Mouse (Mus musculus) midbrain, postnatal 0 days (tissue): ENCODE results near the gene Wdr66. TPM values are rescaled to one million over a fixed set of nuclear protein-coding genes. Genes with fewer than 3 reads are reported as not detected.
A peak's percentile ranks its signal among the peaks of the same experiment; 100 is the strongest.
"Not testable (repeated sequence)": the region's sequence is repeated elsewhere in the genome, so short reads cannot be mapped to it uniquely, and the experiment has no call there.

Source experiments
- ATAC-seq: fragments of 200-750 bp; cut with Nextera tagmentation; 2 replicates; pipeline ENCODE4 v1.8.0; 2017; ENCODE audit warnings: moderate number of reproducible peaks, mild to moderate bottlenecking, moderate TSS enrichment, moderate library complexity; ENCODE audit not compliant: low FRiP score
- DNase-seq: peaks from one replicate; pipeline ENCODE4 v3.0.0-alpha.2; 2015; ENCODE audit warnings: low spot score
- H3K27ac ChIP-seq: fragments of 300-500 bp; sonication (generic); 2 replicates; pipeline ENCODE4 v1.5.1; 2014; ENCODE audit warnings: low read depth, mild to moderate bottlenecking, low read length, mixed read lengths
- H3K27me3 ChIP-seq: fragments of 300-500 bp; sonication (generic); 2 replicates; pipeline ENCODE4 v1.6.1; 2014; ENCODE audit warnings: low read length, control low read depth, mixed read lengths; ENCODE audit not compliant: insufficient read depth
- H3K36me3 ChIP-seq: fragments of 300-500 bp; sonication (generic); 2 replicates; pipeline ENCODE4 v1.6.1; 2014; ENCODE audit warnings: low read length, control low read depth, mixed read lengths; ENCODE audit not compliant: insufficient read depth
- H3K4me1 ChIP-seq: fragments of 300-500 bp; sonication (generic); 2 replicates; pipeline ENCODE4 v1.6.1; 2014; ENCODE audit warnings: mild to moderate bottlenecking, control low read depth, antibody characterized with exemption, low read length, mixed read lengths; ENCODE audit not compliant: insufficient read depth
- H3K4me2 ChIP-seq: fragments of 300-500 bp; sonication (generic); 2 replicates; pipeline ENCODE4 v1.6.1; 2014; ENCODE audit warnings: low read depth, mild to moderate bottlenecking, low read length, mixed read lengths; ENCODE audit not compliant: poor library complexity, severe bottlenecking
- H3K4me3 ChIP-seq: fragments of 300-500 bp; sonication (generic); 2 replicates; pipeline ENCODE4 v1.5.1; 2014; ENCODE audit warnings: low read depth, mild to moderate bottlenecking, low read length, moderate library complexity
- H3K9ac ChIP-seq: fragments of 300-500 bp; sonication (generic); replicated peaks from 2 replicates; pipeline ENCODE4 v1.6.1; 2014; ENCODE audit warnings: mild to moderate bottlenecking, low read length, moderate library complexity, mixed read lengths; ENCODE audit not compliant: poor library complexity, severe bottlenecking
- H3K9me3 ChIP-seq: fragments of 300-500 bp; sonication (generic); 2 replicates; pipeline ENCODE4 v1.6.1; 2016; ENCODE audit warnings: low read length, control low read depth
- CTCF ChIP-seq: IDR thresholded peaks from 2 replicates; pipeline ENCODE4 v1.5.1; 2016; ENCODE audit warnings: antibody characterized with exemption, mild to moderate bottlenecking
- WGBS: fragments of 180-500 bp; shearing (Covaris S2); extraction: QIAGEN DNeasy Blood & Tissue Kit; methylation state at CpG from one replicate; pipeline ENCODE4 v1.1.7; 2014; 5-methylcytosine and 5-hydroxymethylcytosine counted together
- polyA plus RNA-seq: library from polyadenylated mRNA; unstranded; fragments of >200 nt; fragmentation: Nextera tagmentation; extraction: Ambion mirVana; gene quantifications from 2 replicates; pipeline ENCODE4 v1.2.1, GENCODE M21; 2015
- total RNA-seq: library from RNA; depleted of rRNA; stranded (reverse); fragments of >200 nt; gene quantifications from 2 replicates; pipeline ENCODE4 v1.2.3, GENCODE M21; 2014; rRNA removed

Wdr66 gene
- total RNA-seq, result 2.2 and 3.3 TPM in 2 replicates
- 1.4 and 2.0 TPM in 2 replicates for polyA plus RNA-seq

- H3K27me3 ChIP-seq, result no peaks in the 10 kb centered on the region
- peak within 1 kb of the TSS; percentile 68 for H3K4me2 ChIP-seq
- no peak within 1 kb of the TSS for H3K27ac ChIP-seq
- H3K4me1 ChIP-seq, result peaks cover 3% of the 10 kb centered on the region; the same call in 1 of the 2 replicates
- H3K4me3 ChIP-seq, result peak within 1 kb of the TSS; percentile 35
- ATAC-seq (peak; percentile 76), DNase-seq (peak; percentile 97)
- peaks cover 6% of the 10 kb centered on the region; the same call in 1 of the 2 replicates for H3K36me3 ChIP-seq
- peak; percentile 97 for TF ChIP-seq CTCF
- H3K9ac ChIP-seq, result 0 out of 2 replicates have a peak within 1 kb of the TSS, but pooled peaks have one; percentile 26
- 4% methylated on average over 18 of the region's 18 CpGs for WGBS
- H3K9me3 ChIP-seq, result no peaks in the 10 kb centered on the region
Measured at GRCm38 (mm10) chr5:123251834-123252233, at the start of gene Wdr66. Wdr66 (plus strand) TSS chr5:123252102.

- H3K27me3 ChIP-seq, H3K9me3 ChIP-seq, H3K9ac ChIP-seq, H3K27ac ChIP-seq, H3K36me3 ChIP-seq, H3K4me1 ChIP-seq, H3K4me3 ChIP-seq, DNase-seq, H3K4me2 ChIP-seq, ATAC-seq: not testable (repeated sequence)
- 43% methylated on average over 4 of the region's 4 CpGs for WGBS
Measured at GRCm38 (mm10) chr5:123202771-123203170, 49.1 kb upstream of the Wdr66 start.

GRCm38 (mm10) chr5:123203591-123203990 is 48.3 kb upstream of the Wdr66 start:
- 89% methylated on average over 7 of the region's 7 CpGs for WGBS
- H3K9ac ChIP-seq, H3K4me2 ChIP-seq, ATAC-seq, H3K27me3 ChIP-seq, DNase-seq, H3K9me3 ChIP-seq, H3K36me3 ChIP-seq, H3K27ac ChIP-seq, H3K4me1 ChIP-seq, H3K4me3 ChIP-seq: not testable (repeated sequence)

GRCm38 (mm10) chr5:123222346-123223050 is 29.4 kb upstream of the Wdr66 start:
- H3K9ac ChIP-seq, H3K4me3 ChIP-seq, H3K27me3 ChIP-seq, H3K36me3 ChIP-seq, ATAC-seq, H3K4me2 ChIP-seq, H3K27ac ChIP-seq, H3K4me1 ChIP-seq, H3K9me3 ChIP-seq, DNase-seq: not testable (repeated sequence)
- WGBS, result 87% methylated on average over 3 of the region's 5 CpGs

- TF ChIP-seq CTCF, result no peak
- H3K9me3 ChIP-seq, result no peaks in the 10 kb centered on the region
- ATAC-seq (no peak), DNase-seq (peak; percentile 47)
- H3K36me3 ChIP-seq, result no peaks in the 10 kb centered on the region
- no peak overlapping the region for H3K9ac ChIP-seq
- H3K4me3 ChIP-seq, result no peak overlapping the region
- no peak overlapping the region for H3K27ac ChIP-seq
- H3K4me2 ChIP-seq, result no peak overlapping the region
- no peaks in the 10 kb centered on the region for H3K4me1 ChIP-seq
- H3K27me3 ChIP-seq, result no peaks in the 10 kb centered on the region
- 79% methylated on average over 4 of the region's 4 CpGs for WGBS
Measured at GRCm38 (mm10) chr5:123223051-123223410, 28.9 kb upstream of the Wdr66 start.

GRCm38 (mm10) chr5:123223861-123224260 is 28.0 kb upstream of the Wdr66 start:
- DNase-seq, H3K9me3 ChIP-seq, ATAC-seq, H3K9ac ChIP-seq, H3K36me3 ChIP-seq, H3K4me3 ChIP-seq, H3K27ac ChIP-seq, H3K4me1 ChIP-seq, H3K4me2 ChIP-seq, H3K27me3 ChIP-seq: not testable (repeated sequence)
- 74% methylated on average over 5 of the region's 6 CpGs for WGBS
